Mouse (Mus musculus): ENCODE data around the gene Zc3hav1. TPM values are rescaled to one million over a fixed set of nuclear protein-coding genes. Genes with fewer than 3 reads are reported as not detected.

The Zc3hav1 gene
- 37.6 and 39.1 TPM in 2 replicates for polyA plus RNA-seq (2011; ENCODE audit: insufficient read depth, insufficient read length, low read depth, missing spikeins)

GRCm38 (mm10) chr6:38353811-38354722 lies at the start of gene Zc3hav1:
Gene Zc3hav1 (minus strand): TSS chr6:38354603.
- H3K9me3 ChIP-seq (replicated peaks; ENCODE audit: control insufficient read depth, insufficient read depth, low read length, poor library complexity, severe bottlenecking) = no peaks in the 10 kb centered on the region
- no peaks in the 10 kb centered on the region for H3K27me3 ChIP-seq (ENCODE audit: control insufficient read depth, insufficient read depth, low read length, poor library complexity, severe bottlenecking)
- H3K9ac ChIP-seq (ENCODE audit: low read depth, poor library complexity, severe bottlenecking) = peak within 1 kb of the TSS; percentile 75
- no peak for TF ChIP-seq CTCF (IDR thresholded peaks at IDR 0.05; ENCODE audit: low read depth, low read length)
- TF ChIP-seq EP300 (IDR thresholded peaks at IDR 0.05; ENCODE audit: insufficient read depth, low read depth, low read length) = peak; percentile 25; the same call in 1 of the 2 replicates
- TF ChIP-seq POLR2A (IDR thresholded peaks at IDR 0.05; ENCODE audit: insufficient read depth, low read length) = no peak
- no peaks in the 10 kb centered on the region for H3K36me3 ChIP-seq (ENCODE audit: control insufficient read depth, insufficient read depth, low read length, poor library complexity, severe bottlenecking)
- H3K4me3 ChIP-seq (ENCODE audit: low read depth, low read length) = peak within 1 kb of the TSS; percentile 91
- peaks cover 2% of the 10 kb centered on the region for H3K4me1 ChIP-seq (ENCODE audit: control insufficient read depth, insufficient read depth, low read length)
- peak within 1 kb of the TSS; percentile 40 for H3K27ac ChIP-seq (ENCODE audit: insufficient read depth, low read length)

DNA sequence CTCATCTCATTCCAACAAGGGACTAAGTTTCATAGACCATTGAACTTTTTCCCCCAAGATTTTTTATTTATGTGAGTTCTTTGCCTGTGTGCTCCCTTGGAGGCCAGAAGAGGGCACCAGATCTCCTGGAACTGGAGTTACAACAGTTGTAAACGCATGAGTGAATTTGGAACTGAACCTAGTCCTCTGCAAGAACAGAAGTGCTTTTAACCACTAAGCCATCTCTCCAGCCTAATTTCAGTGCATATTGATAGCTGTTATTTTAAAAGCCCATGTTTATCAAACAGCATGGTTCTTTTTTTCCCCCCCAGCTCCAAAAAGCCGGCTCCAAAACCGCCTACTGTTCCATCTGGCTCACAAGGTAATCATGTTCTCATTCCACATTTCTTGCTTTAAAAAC lies 35.3 kb upstream of the Zc3hav1 start:
- no peaks in the 10 kb centered on the region for H3K9me3 ChIP-seq (replicated peaks; ENCODE audit: control insufficient read depth, insufficient read depth, low read length, poor library complexity, severe bottlenecking)
- H3K27me3 ChIP-seq (ENCODE audit: control insufficient read depth, insufficient read depth, low read length, poor library complexity, severe bottlenecking) = no peaks in the 10 kb centered on the region
- no peaks in the 10 kb centered on the region for H3K36me3 ChIP-seq (ENCODE audit: control insufficient read depth, insufficient read depth, low read length, poor library complexity, severe bottlenecking)
- TF ChIP-seq POLR2A (IDR thresholded peaks at IDR 0.05; ENCODE audit: insufficient read depth, low read length) (no peak), EP300 (IDR thresholded peaks at IDR 0.05; ENCODE audit: insufficient read depth, low read depth, low read length) (no peak), CTCF (IDR thresholded peaks at IDR 0.05; ENCODE audit: low read depth, low read length) (no peak)
- no peak overlapping the region for H3K9ac ChIP-seq (ENCODE audit: low read depth, poor library complexity, severe bottlenecking)
- no peak overlapping the region for H3K4me3 ChIP-seq (ENCODE audit: low read depth, low read length)
- H3K4me1 ChIP-seq (ENCODE audit: control insufficient read depth, insufficient read depth, low read length) = no peaks in the 10 kb centered on the region
- no peak overlapping the region for H3K27ac ChIP-seq (ENCODE audit: insufficient read depth, low read length)

DNA sequence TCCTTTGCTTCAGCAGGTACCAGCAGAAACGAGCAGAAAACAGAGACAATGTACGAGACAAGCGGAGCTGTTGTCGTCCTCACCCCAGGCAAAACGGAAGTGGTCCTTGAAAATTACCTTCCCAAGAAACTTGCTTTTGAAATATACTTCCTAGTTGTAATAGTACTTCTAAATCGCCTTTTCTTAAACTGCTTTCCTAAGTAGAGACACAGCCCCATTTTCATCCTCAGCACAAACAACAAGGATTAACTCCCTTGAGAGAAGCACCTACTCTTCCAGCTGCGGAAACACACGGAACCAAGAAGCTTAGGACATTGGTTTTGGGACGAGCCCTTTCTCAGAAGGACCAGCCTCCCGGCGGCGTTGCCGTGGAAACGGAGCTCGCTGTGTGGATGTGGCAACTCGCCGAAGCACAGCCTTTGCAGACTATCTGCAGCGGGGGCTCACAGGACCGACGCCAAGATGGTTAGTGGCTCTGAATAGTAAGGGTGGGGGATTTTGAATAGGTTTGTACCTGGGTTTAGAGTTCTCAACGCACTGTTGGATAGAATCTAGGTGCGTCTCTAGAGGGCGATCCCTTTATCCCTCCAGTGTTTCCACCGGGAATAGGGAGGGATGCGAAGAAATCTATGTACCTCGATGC lies 26.8 kb upstream of the Zc3hav1 start, which contains the start of gene Ttc26:
Gene Ttc26, plus strand, starts transcription at position 341 of the 643 bp plus-strand sequence.
- H3K27ac ChIP-seq (ENCODE audit: insufficient read depth, low read length) = no peak within 1 kb of the TSS
- no peak for TF ChIP-seq CTCF (IDR thresholded peaks at IDR 0.05; ENCODE audit: low read depth, low read length)
- TF ChIP-seq EP300 (IDR thresholded peaks at IDR 0.05; ENCODE audit: insufficient read depth, low read depth, low read length) = no peak
- peak; percentile 54 for TF ChIP-seq POLR2A (IDR thresholded peaks at IDR 0.05; ENCODE audit: insufficient read depth, low read length)
- peak within 1 kb of the TSS; percentile 96 for H3K4me3 ChIP-seq (ENCODE audit: low read depth, low read length)

GRCm38 (mm10) chr6:38380764-38381128 lies 26.3 kb upstream of the Zc3hav1 start:
- H3K36me3 ChIP-seq (ENCODE audit: control insufficient read depth, insufficient read depth, low read length, poor library complexity, severe bottlenecking) = no peaks in the 10 kb centered on the region
- H3K4me1 ChIP-seq (ENCODE audit: control insufficient read depth, insufficient read depth, low read length) = no peaks in the 10 kb centered on the region
- peak overlapping the region; percentile 96 for H3K4me3 ChIP-seq (ENCODE audit: low read depth, low read length)
- no peaks in the 10 kb centered on the region for H3K9me3 ChIP-seq (replicated peaks; ENCODE audit: control insufficient read depth, insufficient read depth, low read length, poor library complexity, severe bottlenecking)
- no peaks in the 10 kb centered on the region for H3K27me3 ChIP-seq (ENCODE audit: control insufficient read depth, insufficient read depth, low read length, poor library complexity, severe bottlenecking)
- H3K27ac ChIP-seq (ENCODE audit: insufficient read depth, low read length) = no peak overlapping the region
- TF ChIP-seq EP300 (IDR thresholded peaks at IDR 0.05; ENCODE audit: insufficient read depth, low read depth, low read length) (no peak), CTCF (IDR thresholded peaks at IDR 0.05; ENCODE audit: low read depth, low read length) (no peak), POLR2A (IDR thresholded peaks at IDR 0.05; ENCODE audit: insufficient read depth, low read length) (no peak)
- H3K9ac ChIP-seq (ENCODE audit: low read depth, poor library complexity, severe bottlenecking) = peak overlapping the region; percentile 82

More for the DNA sequence above, 26.8 kb upstream of the Zc3hav1 start, which contains the start of gene Ttc26:
- no peaks in the 10 kb centered on the region for H3K27me3 ChIP-seq (ENCODE audit: control insufficient read depth, insufficient read depth, low read length, poor library complexity, severe bottlenecking)
- no peaks in the 10 kb centered on the region for H3K36me3 ChIP-seq (ENCODE audit: control insufficient read depth, insufficient read depth, low read length, poor library complexity, severe bottlenecking)
- no peaks in the 10 kb centered on the region for H3K4me1 ChIP-seq (ENCODE audit: control insufficient read depth, insufficient read depth, low read length)
- H3K9me3 ChIP-seq (replicated peaks; ENCODE audit: control insufficient read depth, insufficient read depth, low read length, poor library complexity, severe bottlenecking) = no peaks in the 10 kb centered on the region
- peak within 1 kb of the TSS; percentile 82 for H3K9ac ChIP-seq (ENCODE audit: low read depth, poor library complexity, severe bottlenecking)

GRCm38 (mm10) chr6:38374271-38374670 lies 19.9 kb upstream of the Zc3hav1 start:
- no peak overlapping the region for H3K27ac ChIP-seq (ENCODE audit: insufficient read depth, low read length)
- no peak for TF ChIP-seq CTCF (IDR thresholded peaks at IDR 0.05; ENCODE audit: low read depth, low read length)
- H3K4me3 ChIP-seq (ENCODE audit: low read depth, low read length) = no peak overlapping the region
- H3K9me3 ChIP-seq (replicated peaks; ENCODE audit: control insufficient read depth, insufficient read depth, low read length, poor library complexity, severe bottlenecking) = peaks cover 12% of the 10 kb centered on the region
- no peaks in the 10 kb centered on the region for H3K36me3 ChIP-seq (ENCODE audit: control insufficient read depth, insufficient read depth, low read length, poor library complexity, severe bottlenecking)
- no peaks in the 10 kb centered on the region for H3K27me3 ChIP-seq (ENCODE audit: control insufficient read depth, insufficient read depth, low read length, poor library complexity, severe bottlenecking)
- no peak overlapping the region for H3K9ac ChIP-seq (ENCODE audit: low read depth, poor library complexity, severe bottlenecking)
- H3K4me1 ChIP-seq (ENCODE audit: control insufficient read depth, insufficient read depth, low read length) = no peaks in the 10 kb centered on the region
